Mouse (Mus musculus): ENCODE results near the gene Dhtkd1. TPM values are rescaled to one million over a fixed set of nuclear protein-coding genes. Genes with fewer than 3 reads are reported as not detected.
"Not testable (repeated sequence)": the region's sequence is repeated elsewhere in the genome, so short reads cannot be mapped to it uniquely, and the experiment has no call there.

Gene Dhtkd1
- 6.0 and 6.8 TPM in 2 replicates for polyA plus RNA-seq (2015; fragmentation: Nextera tagmentation; extraction: Ambion mirVana)

DNA sequence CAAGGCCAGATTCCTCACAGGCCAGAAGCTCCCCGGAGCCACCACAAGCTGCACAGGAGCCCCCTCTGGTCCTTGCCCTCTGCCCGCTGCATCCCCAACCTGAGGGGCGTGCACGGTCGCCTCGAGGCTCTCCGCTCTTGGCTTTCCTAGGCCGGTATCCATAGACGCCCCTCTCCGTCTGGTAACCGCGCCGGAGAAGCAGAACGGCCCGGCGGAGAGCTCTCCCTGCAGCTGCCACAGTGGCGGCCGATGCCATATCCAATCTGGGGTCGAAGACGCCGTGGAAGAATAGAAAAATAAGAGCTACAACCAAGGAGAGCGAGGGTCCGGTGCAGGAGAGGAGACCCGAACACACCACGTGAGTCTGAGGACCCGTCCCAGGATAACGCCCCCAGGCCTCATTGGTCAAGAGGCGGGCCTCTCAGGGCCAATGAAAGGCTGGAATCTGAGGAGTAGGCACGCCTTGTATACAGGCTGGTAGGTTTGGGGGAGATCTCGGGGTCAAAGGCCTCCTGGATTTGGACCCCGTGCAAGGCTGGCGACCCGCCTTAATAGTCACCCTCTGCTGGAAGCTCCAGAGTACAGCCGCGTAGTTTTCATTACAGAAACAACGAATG, at the start of gene Dhtkd1:
TSS of gene Dhtkd1 (minus strand) at position 377 of the 617 bp plus-strand sequence.
- Histone ChIP-seq H3K27ac (0 out of 2 replicates have a peak within 1 kb of the TSS, but pooled peaks have one; percentile 15), H3K4me1 (replicated peaks) (0 out of 2 replicates have a peak, but pooled peaks cover 7% of the 10 kb centered on the region)
- ATAC-seq, result peak; percentile 96

DNA sequence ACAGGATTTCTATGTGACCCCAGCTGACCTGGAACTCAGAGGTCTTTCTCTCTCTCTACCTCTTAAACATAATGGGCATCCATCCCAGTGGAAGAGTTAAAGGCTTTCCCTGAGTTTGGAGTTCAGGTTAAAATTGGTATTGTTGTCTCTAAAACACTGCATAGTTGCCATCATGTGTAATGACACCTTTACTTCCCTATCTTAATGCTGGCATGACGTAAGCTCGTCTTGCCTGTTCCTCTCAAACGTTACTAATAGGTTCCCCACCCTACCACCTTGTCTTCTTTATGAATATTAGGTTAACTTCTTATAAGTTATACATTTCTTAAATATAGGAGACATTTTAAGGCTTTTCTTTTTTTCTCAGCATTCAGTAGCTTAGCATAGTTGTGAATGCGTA, 34.9 kb upstream of the Dhtkd1 start:
- Histone ChIP-seq H3K27me3 (no peaks in the 10 kb centered on the region), H3K27ac (no peak overlapping the region), H3K4me2 (replicated peaks) (no peak overlapping the region), H3K9me3 (no peaks in the 10 kb centered on the region), H3K4me1 (replicated peaks) (no peaks in the 10 kb centered on the region), H3K36me3 (peaks cover 39% of the 10 kb centered on the region), H3K4me3 (replicated peaks) (no peak overlapping the region), H3K9ac (replicated peaks) (no peak overlapping the region)
- ATAC-seq, result no peak
- 94% methylated on average over 4 of the region's 4 CpGs for WGBS

More for the DNA sequence above, at the start of gene Dhtkd1:
- 1% methylated on average over 36 of the region's 36 CpGs for WGBS
- peak within 1 kb of the TSS; percentile 77 for H3K9ac ChIP-seq (replicated peaks)
- H3K36me3 ChIP-seq, result no peaks in the 10 kb centered on the region
- no peaks in the 10 kb centered on the region for H3K27me3 ChIP-seq
- peak within 1 kb of the TSS; percentile 65 for H3K4me2 ChIP-seq (replicated peaks)
- H3K4me3 ChIP-seq (replicated peaks), result peak within 1 kb of the TSS; percentile 53
- no peaks in the 10 kb centered on the region for H3K9me3 ChIP-seq

DNA sequence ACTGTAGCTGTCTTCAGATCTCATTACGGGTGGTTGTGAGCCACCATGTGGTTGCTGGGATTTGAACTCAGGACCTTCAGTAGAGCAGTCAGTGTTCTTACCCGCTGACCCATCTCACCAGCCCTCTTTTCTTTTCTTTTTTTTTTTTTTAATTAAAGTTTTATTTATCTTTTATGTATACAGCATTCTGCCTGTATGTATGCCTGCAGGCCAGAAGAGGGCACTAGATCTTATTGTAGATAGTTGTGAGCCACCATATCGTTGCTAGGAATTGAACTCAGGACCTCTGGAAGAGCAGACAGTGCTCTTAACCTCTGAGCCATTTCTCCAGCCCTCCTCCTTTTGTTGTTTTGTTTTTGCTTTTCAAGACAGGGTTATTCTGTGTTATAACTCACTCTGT, 28.0 kb upstream of the Dhtkd1 start:
- not testable (repeated sequence) for H3K4me2 ChIP-seq (replicated peaks); H3K27ac ChIP-seq; H3K4me3 ChIP-seq (replicated peaks); H3K4me1 ChIP-seq (replicated peaks); H3K9ac ChIP-seq (replicated peaks); H3K27me3 ChIP-seq; H3K9me3 ChIP-seq; ATAC-seq
- WGBS, result 97% methylated on average over 3 of the region's 3 CpGs
- peaks cover 17% of the 10 kb centered on the region for H3K36me3 ChIP-seq

DNA sequence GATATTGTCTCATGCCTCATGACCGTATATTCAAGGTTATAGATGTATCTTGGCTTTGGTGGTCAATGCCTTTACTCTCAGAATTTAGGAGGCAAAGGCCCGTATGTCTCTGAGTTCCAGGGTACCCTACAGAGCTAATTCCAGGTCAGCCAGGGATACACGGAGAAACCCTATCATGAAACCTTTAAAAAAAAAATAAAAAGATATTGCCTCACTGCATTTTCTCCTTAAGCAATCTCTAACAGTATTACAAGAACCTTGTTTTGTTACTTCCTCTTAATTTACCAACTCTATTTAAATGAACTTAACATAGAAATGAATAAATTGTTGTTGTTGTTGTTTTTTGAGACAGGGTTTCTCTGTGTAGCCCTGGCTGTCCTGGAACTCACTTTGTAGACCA, 23.4 kb upstream of the Dhtkd1 start:
- no peaks in the 10 kb centered on the region; the same call in 1 of the 2 replicates for H3K4me1 ChIP-seq (replicated peaks)
- H3K27me3 ChIP-seq, result no peaks in the 10 kb centered on the region
- H3K4me2 ChIP-seq (replicated peaks), result no peak overlapping the region
- peaks cover 32% of the 10 kb centered on the region for H3K36me3 ChIP-seq
- H3K9me3 ChIP-seq, result no peaks in the 10 kb centered on the region
- no peak overlapping the region for H3K4me3 ChIP-seq (replicated peaks)
- no peak overlapping the region for H3K27ac ChIP-seq
- WGBS, result 97% methylated on average over 3 of the region's 3 CpGs
- H3K9ac ChIP-seq (replicated peaks), result no peak overlapping the region
- no peak for ATAC-seq

DNA sequence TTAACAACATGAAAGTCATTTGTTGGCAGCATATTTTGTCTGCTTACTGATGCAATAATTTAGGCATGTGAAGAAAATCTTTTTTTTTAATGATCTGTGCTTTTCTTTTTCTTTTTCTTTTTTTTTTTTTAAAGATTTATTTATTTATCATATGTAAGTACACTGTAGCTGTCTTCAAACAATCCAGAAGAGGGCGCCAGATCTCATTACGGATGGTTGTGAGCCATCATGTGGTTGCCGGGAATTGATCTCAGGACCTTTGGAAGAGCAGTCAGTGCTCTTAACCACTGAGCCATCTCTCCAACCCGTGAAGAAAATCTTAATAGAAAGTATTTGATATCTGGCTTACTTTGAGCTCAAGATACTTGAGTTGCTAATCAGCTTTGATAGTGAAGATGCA, 21.1 kb upstream of the Dhtkd1 start:
- peaks cover 43% of the 10 kb centered on the region for H3K36me3 ChIP-seq
- not testable (repeated sequence) for H3K4me2 ChIP-seq (replicated peaks); H3K9ac ChIP-seq (replicated peaks); ATAC-seq; H3K4me1 ChIP-seq (replicated peaks); H3K27ac ChIP-seq; H3K9me3 ChIP-seq; H3K27me3 ChIP-seq; H3K4me3 ChIP-seq (replicated peaks)
- 91% methylated on average over 4 of the region's 4 CpGs for WGBS

DNA sequence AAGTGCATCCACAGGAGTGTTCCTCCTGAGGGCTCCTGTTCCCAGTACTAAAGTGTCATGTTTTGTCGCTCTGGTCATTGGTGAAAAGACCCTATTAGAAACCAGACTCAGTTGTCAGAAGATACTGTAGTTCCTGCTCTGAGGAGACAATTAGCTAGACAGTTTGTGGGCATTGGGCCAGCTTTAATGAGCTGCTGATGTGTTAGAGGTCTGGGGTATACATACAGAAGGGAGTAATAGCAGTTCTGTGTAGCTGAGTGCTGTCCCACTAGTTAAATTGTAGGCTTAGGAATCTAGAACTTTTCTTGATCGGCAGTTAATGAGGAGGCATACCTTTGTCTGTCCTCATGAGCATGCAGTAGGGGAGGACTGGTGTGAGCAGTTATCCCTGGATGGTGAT, 19.7 kb upstream of the Dhtkd1 start:
- Histone ChIP-seq H3K4me2 (replicated peaks) (no peak overlapping the region), H3K4me1 (replicated peaks) (no peaks in the 10 kb centered on the region; the same call in 1 of the 2 replicates), H3K27ac (no peak overlapping the region), H3K36me3 (peaks cover 57% of the 10 kb centered on the region), H3K9ac (replicated peaks) (no peak overlapping the region), H3K4me3 (replicated peaks) (no peak overlapping the region), H3K27me3 (no peaks in the 10 kb centered on the region), H3K9me3 (no peaks in the 10 kb centered on the region)
- WGBS, result 79% methylated on average over 2 of the region's 2 CpGs
- ATAC-seq, result no peak

DNA sequence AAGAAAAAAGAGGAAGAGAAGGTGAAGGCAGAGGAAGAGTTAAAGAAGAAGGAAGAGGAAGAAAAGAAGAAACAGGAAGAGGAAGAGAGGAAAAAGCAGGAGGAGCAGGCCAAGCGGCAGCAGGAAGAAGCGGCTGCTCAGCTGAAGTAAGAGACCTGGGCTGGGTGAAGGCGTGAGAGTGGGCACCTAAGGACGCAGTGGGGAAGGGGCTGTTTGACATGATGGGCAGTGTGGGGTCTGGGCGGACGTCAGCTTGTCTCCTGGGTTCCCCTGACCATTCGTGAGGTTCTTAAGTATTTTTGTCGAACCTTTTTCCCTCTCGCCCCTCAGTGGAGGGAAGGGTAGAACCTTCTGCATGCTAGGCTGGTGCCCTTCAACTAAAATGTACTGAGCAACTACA, 15.1 kb upstream of the Dhtkd1 start:
- Histone ChIP-seq H3K4me3 (replicated peaks) (no peak overlapping the region), H3K27me3 (no peaks in the 10 kb centered on the region), H3K27ac (no peak overlapping the region), H3K9me3 (no peaks in the 10 kb centered on the region), H3K4me1 (replicated peaks) (peaks cover 4% of the 10 kb centered on the region; the same call in 1 of the 2 replicates), H3K9ac (replicated peaks) (no peak overlapping the region), H3K36me3 (peaks cover 43% of the 10 kb centered on the region), H3K4me2 (replicated peaks) (no peak overlapping the region)
- WGBS, result 94% methylated on average over 9 of the region's 9 CpGs
- no peak for ATAC-seq

DNA sequence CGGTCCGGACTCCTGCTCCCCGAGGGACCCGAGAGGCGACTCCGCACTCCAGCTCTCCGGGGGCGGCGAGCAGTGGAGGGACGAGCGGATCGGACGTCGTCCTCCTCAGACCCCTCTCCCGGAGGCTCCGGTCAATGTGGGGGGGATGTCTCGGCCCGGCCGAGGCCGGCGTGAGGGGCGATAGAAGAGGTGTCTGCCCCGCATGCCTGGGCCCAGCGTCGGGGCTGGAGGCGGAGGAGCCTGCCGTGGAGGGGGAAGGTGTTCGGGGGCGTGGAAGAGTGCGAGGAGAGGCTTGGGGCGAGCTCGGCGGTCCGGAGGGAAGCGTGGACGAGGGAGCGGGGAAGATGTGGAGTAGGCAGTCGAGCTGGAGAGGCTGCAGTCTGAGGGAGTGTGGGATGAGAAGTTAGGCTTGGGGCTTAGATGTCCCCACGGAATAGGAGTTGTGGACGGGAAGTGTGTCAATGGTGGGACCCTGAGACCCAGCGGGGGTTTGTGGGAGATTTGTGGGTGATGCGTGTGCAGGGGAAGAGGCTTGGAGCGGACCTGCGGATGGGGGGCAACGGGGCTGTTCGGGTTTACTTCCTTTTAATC, 9.1 kb upstream of the Dhtkd1 start:
- peaks cover 17% of the 10 kb centered on the region for H3K4me1 ChIP-seq (replicated peaks)
- H3K27me3 ChIP-seq, result no peaks in the 10 kb centered on the region
- H3K27ac ChIP-seq, result peak overlapping the region; percentile 79
- ATAC-seq, result no peak
- peak overlapping the region; percentile 93 for H3K4me2 ChIP-seq (replicated peaks)
- peak overlapping the region; percentile 76 for H3K4me3 ChIP-seq (replicated peaks)
- WGBS, result under 1% methylated on average over 46 of the region's 46 CpGs
- no peaks in the 10 kb centered on the region for H3K9me3 ChIP-seq
- H3K9ac ChIP-seq (replicated peaks), result peak overlapping the region; percentile 92
- H3K36me3 ChIP-seq, result no peaks in the 10 kb centered on the region

DNA sequence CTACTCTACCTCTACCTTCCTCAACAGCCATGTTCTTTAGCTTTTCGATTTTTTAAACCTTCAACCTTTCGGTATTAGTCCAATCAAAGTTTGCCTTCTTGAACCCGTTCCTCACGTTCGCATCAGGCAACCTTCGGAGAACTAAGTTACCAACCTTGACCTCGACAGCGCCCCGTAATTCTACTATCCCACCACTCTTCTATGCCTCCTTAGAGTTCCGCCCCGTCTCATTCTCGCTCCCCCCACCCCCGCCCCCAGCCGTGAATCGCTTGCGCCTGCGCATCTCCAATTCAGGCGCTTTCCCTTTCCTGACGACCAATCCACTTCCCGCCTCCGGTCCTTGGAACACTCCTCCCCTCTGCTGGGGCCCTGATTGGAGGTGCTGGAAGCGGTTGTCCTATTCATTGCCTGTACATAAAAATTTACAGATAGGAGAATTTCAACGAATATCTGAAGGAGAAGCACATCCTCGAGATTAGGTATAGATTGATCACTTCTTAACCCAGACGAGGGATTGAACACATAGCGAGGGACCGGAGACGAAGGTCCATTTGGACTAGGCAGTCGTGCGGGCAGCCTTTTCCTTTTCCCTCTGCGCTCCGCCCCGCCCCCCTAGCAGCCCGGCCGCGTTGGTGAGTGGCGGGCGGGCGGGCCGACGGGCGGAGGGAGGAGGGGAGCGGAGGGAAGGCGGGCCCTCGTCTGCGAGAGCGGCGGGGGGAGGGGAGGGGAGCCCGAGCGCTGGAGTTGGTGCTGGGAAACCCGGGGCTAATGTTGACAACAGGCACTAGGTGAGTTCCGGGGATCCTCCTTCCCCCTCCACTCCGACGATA, 8.4 kb upstream of the Dhtkd1 start, which contains the start of gene Upf2:
TSS of gene Upf2 (plus strand) at position 704 of the 830 bp plus-strand sequence.
- Histone ChIP-seq H3K9ac (replicated peaks) (peak within 1 kb of the TSS; percentile 92), H3K27ac (peak within 1 kb of the TSS; percentile 79), H3K4me3 (replicated peaks) (peak within 1 kb of the TSS; percentile 76), H3K4me2 (replicated peaks) (peak within 1 kb of the TSS; percentile 93), H3K27me3 (no peaks in the 10 kb centered on the region), H3K36me3 (no peaks in the 10 kb centered on the region), H3K4me1 (replicated peaks) (peaks cover 17% of the 10 kb centered on the region), H3K9me3 (no peaks in the 10 kb centered on the region)
- 1% methylated on average over 47 of the region's 54 CpGs for WGBS
- ATAC-seq, result peak; percentile 95

DNA sequence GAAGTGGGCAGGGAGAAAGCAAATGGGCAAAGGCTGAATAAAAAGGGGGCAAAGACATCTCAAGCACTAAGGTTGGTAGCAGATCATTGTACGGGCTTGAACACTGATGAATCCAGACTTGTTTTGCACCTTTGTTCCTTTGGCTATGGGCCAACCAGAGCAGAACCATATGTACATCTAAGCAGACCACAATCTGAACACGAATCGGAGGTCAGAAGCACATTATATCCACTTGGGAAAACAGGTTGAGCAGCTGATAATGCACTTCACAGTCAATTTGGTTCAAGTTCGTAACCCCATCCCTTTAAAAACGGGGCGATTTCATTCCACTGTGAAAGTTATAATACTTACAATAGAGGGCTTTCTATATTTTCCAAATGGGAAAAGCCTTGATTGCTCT, 7.7 kb upstream of the Dhtkd1 start:
- Histone ChIP-seq H3K27me3 (no peaks in the 10 kb centered on the region), H3K4me1 (replicated peaks) (peaks cover 17% of the 10 kb centered on the region), H3K4me3 (replicated peaks) (peak overlapping the region; percentile 76), H3K27ac (peak overlapping the region; percentile 59; the same call in 1 of the 2 replicates), H3K4me2 (replicated peaks) (peak overlapping the region; percentile 93), H3K9ac (replicated peaks) (peak overlapping the region; percentile 68), H3K9me3 (no peaks in the 10 kb centered on the region), H3K36me3 (no peaks in the 10 kb centered on the region)
- ATAC-seq, result no peak
- WGBS, result 14% methylated on average over 6 of the region's 6 CpGs

DNA sequence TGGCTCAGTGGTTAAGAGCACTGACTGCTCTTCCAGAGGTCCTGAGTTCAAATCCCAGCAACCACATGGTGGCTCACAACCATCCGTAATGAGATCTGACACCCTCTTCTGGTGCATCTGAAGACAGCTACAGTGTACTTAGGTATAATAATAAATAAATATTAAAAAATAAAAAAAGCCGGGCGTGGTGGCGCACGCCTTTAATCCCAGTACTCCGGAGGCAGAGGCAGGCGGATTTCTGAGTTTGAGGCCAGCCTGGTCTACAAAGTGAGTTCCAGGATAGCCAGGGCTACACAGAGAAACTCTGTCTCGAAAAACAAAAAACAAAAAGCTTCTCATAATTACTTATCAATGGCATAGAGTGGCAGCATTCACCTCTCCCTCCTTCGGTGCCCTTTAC, 7.2 kb upstream of the Dhtkd1 start:
- ATAC-seq, H3K36me3 ChIP-seq, H3K27me3 ChIP-seq, H3K27ac ChIP-seq, H3K9me3 ChIP-seq: not testable (repeated sequence)
- Histone ChIP-seq H3K4me2 (replicated peaks) (peak overlapping the region; percentile 93), H3K9ac (replicated peaks) (peak overlapping the region; percentile 68; the same call in 1 of the 2 replicates), H3K4me1 (replicated peaks) (peaks cover 17% of the 10 kb centered on the region), H3K4me3 (replicated peaks) (peak overlapping the region; percentile 76)
- WGBS, result 97% methylated on average over 9 of the region's 9 CpGs

DNA sequence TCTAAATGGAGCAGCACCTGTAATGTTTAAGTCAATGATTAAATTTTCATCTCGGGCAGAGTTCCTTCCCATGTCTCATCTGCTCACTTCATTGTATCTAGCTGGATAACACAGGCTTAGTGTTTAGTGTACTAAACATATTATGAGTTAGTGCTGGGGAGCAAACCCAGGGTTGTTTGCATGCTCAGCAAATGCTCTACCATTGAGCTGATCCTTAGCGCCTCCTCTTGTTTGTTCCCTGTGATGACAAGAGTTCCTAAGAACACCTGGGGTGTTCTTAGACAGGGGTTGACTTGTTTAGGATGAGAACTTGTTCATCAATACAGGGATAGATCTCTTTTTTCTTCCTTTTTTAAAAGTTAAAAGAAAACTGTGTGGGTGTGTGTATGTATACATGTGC, 6.4 kb upstream of the Dhtkd1 start:
- no peak for ATAC-seq
- Histone ChIP-seq H3K4me1 (replicated peaks) (peaks cover 17% of the 10 kb centered on the region), H3K4me3 (replicated peaks) (no peak overlapping the region), H3K4me2 (replicated peaks) (no peak overlapping the region), H3K9ac (replicated peaks) (no peak overlapping the region), H3K9me3 (no peaks in the 10 kb centered on the region), H3K36me3 (no peaks in the 10 kb centered on the region), H3K27ac (no peak overlapping the region), H3K27me3 (no peaks in the 10 kb centered on the region)
- 91% methylated on average over 2 of the region's 2 CpGs for WGBS

All from midbrain, embryonic 13.5 days (tissue).